Mouse (Mus musculus) T-cell, adult 66 days (primary cell): Measurements from ENCODE around the gene Gm10198. TPM values are rescaled to one million over a fixed set of nuclear protein-coding genes. Genes with fewer than 3 reads are reported as not detected.

Experiments used
- total RNA-seq, 2 experiments: library from RNA; stranded (reverse); gene quantifications; 3 replicates in 1 of 2; 4 replicates in 1 of 2; pipeline ENCODE4 v1.2.4; 2023

Gene Gm10198
- total RNA-seq: not detected

GRCm38 (mm10) chr13:111592485-111592884 lies at the start of gene Gm10198:
Gene Gm10198, plus strand, starts transcription at chr13:111592785.

Other genes with a start within 250 kb of the Gm10198 start
- 100 to 1,000 TPM; 113 to 124 TPM for gene Gpbp1, start 102.7 kb upstream of the Gm10198 start, total RNA-seq
- gene Gm49496, start 42.8 kb upstream of the Gm10198 start, total RNA-seq: not detected
- 10 to 100 TPM; 36.9 to 37.9 TPM for gene Mier3, start 88.2 kb downstream of the Gm10198 start, total RNA-seq
- gene Map3k1, start 216.2 kb downstream of the Gm10198 start, total RNA-seq: 100 to 1,000 TPM in 1 of 2 experiments, 10 to 100 TPM in 1; 93.2 to 104 TPM